8 mouse cellular contexts compared by ENCODE assay signal in the genomic region with DNA sequence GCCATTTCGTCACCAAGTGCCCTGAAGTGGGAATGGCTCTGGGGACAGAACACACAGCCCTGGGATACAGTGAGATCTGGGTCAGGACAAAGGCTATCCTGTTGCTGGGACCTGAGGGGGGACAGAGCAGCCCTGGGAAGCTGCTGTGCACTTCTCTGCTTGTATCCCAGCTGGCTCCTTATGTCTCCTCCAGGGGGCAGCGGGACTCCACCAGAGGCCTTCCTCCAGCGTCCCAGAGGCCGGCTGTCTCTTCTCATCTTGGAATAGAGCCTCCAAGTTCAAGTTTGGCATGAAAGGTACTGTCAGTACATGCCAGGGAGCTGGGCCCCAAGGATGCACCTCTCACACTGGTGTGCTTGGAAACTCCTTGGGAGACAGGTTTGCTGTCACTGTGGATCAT.
DNase-seq lines count a peak whose midpoint lies in the region; ATAC-seq and TF ChIP-seq lines count a peak whose summit lies in the region.

No protein-coding gene starts in this region.

- H3K4me3 ChIP-seq in midbrain, embryonic 10.5 days = no peak overlapping the region
- no peak overlapping the region for H3K4me3 ChIP-seq in midbrain, embryonic 15.5 days
- no peak overlapping the region for H3K4me3 ChIP-seq in heart, adult 2 months

- 8% methylated on average over 4 of the region's 4 CpGs for WGBS in midbrain, embryonic 10.5 days
- 14% methylated on average over 4 of the region's 4 CpGs for WGBS in midbrain, embryonic 15.5 days
- 7% methylated on average over 4 of the region's 4 CpGs for WGBS in heart, adult 2 months

- ATAC-seq in midbrain, embryonic 15.5 days (replicated peaks) = no peak

- H3K4me2 ChIP-seq in midbrain, embryonic 15.5 days = no peak overlapping the region

- H3K27ac ChIP-seq in midbrain, embryonic 10.5 days (replicated peaks) = no peak overlapping the region
- H3K27ac ChIP-seq in midbrain, embryonic 15.5 days = no peak overlapping the region
- no peak overlapping the region for H3K27ac ChIP-seq in heart, adult 2 months

- H3K4me1 ChIP-seq in midbrain, embryonic 10.5 days = peaks cover 13% of the 10 kb centered on the region
- H3K4me1 ChIP-seq in midbrain, embryonic 15.5 days = peaks cover 8% of the 10 kb centered on the region
- H3K4me1 ChIP-seq in heart, adult 2 months (ENCODE audit: control insufficient read depth, insufficient read depth, low read length) = no peaks in the 10 kb centered on the region; the same call in 1 of the 2 replicates

- H3K9me3 ChIP-seq in midbrain, embryonic 10.5 days (replicated peaks) = no peaks in the 10 kb centered on the region
- H3K9me3 ChIP-seq in midbrain, embryonic 15.5 days = no peaks in the 10 kb centered on the region

- peak; percentile 99 for TF ChIP-seq CTCF in heart, adult 2 months (IDR thresholded peaks at IDR 0.05)

- no peak overlapping the region for H3K9ac ChIP-seq in midbrain, embryonic 15.5 days
- H3K9ac ChIP-seq in heart, adult 2 months (ENCODE audit: low read depth, low read length) = no peak overlapping the region

- no peaks in the 10 kb centered on the region for H3K79me2 ChIP-seq in heart, adult 2 months (replicated peaks; ENCODE audit: control insufficient read depth, insufficient read depth, low read length)

- no peak for TF ChIP-seq POLR2A in heart, adult 2 months (IDR thresholded peaks at IDR 0.05; ENCODE audit: insufficient read depth, low read depth, low read length)

- TF ChIP-seq EP300 in heart, adult 2 months (IDR thresholded peaks at IDR 0.05; ENCODE audit: insufficient read depth, low read depth, low read length) = no peak

- no peaks in the 10 kb centered on the region for H3K36me3 ChIP-seq in midbrain, embryonic 10.5 days
- H3K36me3 ChIP-seq in midbrain, embryonic 15.5 days (replicated peaks) = no peaks in the 10 kb centered on the region
- H3K36me3 ChIP-seq in heart, adult 2 months (ENCODE audit: control insufficient read depth, insufficient read depth, low read length) = no peaks in the 10 kb centered on the region

- peak; percentile 68 for DNase-seq in midbrain, embryonic 10.5 days (ENCODE audit: low spot score)
- peak; percentile 80 for DNase-seq in embryo, embryonic 10.5 days (ENCODE audit: low spot score)
- DNase-seq in heart, adult 2 months = peak; percentile 78 to 82
- peak; percentile 78 to 80 for DNase-seq in kidney, postnatal 25 days
- DNase-seq in lung, adult 18-20 months = peak; percentile 66 to 71
- DNase-seq in right cerebral cortex, adult 18-20 months = peak; percentile 66
- DNase-seq in thymus, postnatal 36 days = peak; percentile 66 to 70

- peaks cover 23% of the 10 kb centered on the region for H3K27me3 ChIP-seq in midbrain, embryonic 10.5 days (ENCODE audit: low read depth, poor library complexity, severe bottlenecking)
- no peaks in the 10 kb centered on the region for H3K27me3 ChIP-seq in midbrain, embryonic 15.5 days (replicated peaks)
- H3K27me3 ChIP-seq in heart, adult 2 months (ENCODE audit: control insufficient read depth, insufficient read depth, low read length) = no peaks in the 10 kb centered on the region

- intact Hi-C loops in heart, adult 2 months (cut with DNase I) = loop anchor here (1.0 kb wide), 1 partner anchor 159 kb away; no protein-coding TSS in a partner anchor
